Mouse (Mus musculus) urinary bladder, adult 2 months (tissue): ENCODE results near the gene Cox6b2. TPM values are rescaled to one million over a fixed set of nuclear protein-coding genes. Genes with fewer than 3 reads are reported as not detected.
"Not testable (repeated sequence)": the region's sequence is repeated elsewhere in the genome, so short reads cannot be mapped to it uniquely, and the experiment has no call there.

Experiments
- DNase-seq: peaks from one replicate; pipeline ENCODE4 v3.0.0; 2022; ENCODE audit warnings: low spot score
- polyA plus RNA-seq: library from polyadenylated mRNA; depleted of rRNA; stranded (reverse); fragments of >200 nt; gene quantifications from 2 replicates; pipeline ENCODE4 v1.2.3, GENCODE M21; 2012; rRNA removed

The Cox6b2 gene
- polyA plus RNA-seq: 40.5 and 61.3 TPM in 2 replicates

GRCm38 (mm10) chr7:4752821-4753570 is at the start of gene Cox6b2:
Gene Cox6b2 (minus strand): TSS chr7:4753094.
- DNase-seq: no peak

- no peak for DNase-seq
Observed at GRCm38 (mm10) chr7:4802247-4802646, 49.4 kb upstream of the Cox6b2 start.

- DNase-seq: no peak
Observed at GRCm38 (mm10) chr7:4795767-4796433, 43.0 kb upstream of the Cox6b2 start.

DNA sequence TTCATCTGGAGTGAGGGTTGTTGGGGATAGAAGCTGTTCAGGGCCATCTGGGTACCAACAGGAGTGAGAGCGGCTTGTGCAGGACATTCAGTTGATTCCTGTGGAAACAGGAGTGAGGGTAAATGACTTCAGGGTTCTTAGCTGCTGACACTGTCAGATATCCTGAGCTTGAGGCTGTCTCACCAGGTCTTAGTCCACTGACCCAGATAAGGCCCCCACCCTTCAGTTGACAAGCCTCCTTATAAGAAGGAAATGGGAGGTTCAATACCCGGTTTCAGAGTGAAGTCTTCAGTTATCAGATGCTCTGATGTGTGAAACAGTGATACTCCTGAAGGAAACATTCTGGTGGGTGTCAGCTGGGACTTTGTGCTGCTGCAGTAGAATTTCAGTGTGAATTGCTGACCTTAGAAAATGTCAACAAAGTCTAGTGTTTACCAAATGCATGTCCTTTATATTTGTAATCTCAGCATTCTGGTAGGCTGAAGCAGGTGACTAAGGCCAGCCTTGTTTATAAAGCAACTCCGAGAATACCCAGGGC is 41.8 kb upstream of the Cox6b2 start:
- DNase-seq: no peak

DNA sequence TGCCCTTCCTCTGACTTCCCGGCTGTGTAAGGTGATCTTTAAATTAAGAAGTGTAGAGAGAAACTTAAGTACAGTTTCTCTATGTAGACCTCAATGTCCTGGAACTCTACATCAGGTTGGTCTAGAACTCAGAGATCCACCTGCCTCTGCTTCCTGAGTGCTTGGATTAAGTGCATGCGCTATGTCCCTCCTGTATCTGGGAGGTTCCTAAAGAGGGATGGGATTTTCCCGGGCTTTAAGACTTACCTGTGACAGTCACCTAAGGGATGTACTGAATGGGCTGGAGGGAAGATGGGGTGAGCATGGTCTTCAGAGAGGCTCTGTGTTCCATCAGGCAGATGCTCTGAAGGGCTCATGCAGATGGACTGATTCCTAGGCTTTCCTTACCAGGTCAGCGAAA is 40.8 kb upstream of the Cox6b2 start:
- DNase-seq: no peak

- not testable (repeated sequence) for DNase-seq
Observed at GRCm38 (mm10) chr7:4793248-4793647, 40.4 kb upstream of the Cox6b2 start.

GRCm38 (mm10) chr7:4792278-4793212 is 39.7 kb upstream of the Cox6b2 start, which contains the start of gene Rpl28:
Gene Rpl28 (plus strand): TSS chr7:4792874.
- peak; percentile 90 for DNase-seq

GRCm38 (mm10) chr7:4789436-4789935 is 36.6 kb upstream of the Cox6b2 start, which contains the start of gene Tmem238:
Gene Tmem238 (minus strand): TSS chr7:4789656.
- DNase-seq: no peak

DNA sequence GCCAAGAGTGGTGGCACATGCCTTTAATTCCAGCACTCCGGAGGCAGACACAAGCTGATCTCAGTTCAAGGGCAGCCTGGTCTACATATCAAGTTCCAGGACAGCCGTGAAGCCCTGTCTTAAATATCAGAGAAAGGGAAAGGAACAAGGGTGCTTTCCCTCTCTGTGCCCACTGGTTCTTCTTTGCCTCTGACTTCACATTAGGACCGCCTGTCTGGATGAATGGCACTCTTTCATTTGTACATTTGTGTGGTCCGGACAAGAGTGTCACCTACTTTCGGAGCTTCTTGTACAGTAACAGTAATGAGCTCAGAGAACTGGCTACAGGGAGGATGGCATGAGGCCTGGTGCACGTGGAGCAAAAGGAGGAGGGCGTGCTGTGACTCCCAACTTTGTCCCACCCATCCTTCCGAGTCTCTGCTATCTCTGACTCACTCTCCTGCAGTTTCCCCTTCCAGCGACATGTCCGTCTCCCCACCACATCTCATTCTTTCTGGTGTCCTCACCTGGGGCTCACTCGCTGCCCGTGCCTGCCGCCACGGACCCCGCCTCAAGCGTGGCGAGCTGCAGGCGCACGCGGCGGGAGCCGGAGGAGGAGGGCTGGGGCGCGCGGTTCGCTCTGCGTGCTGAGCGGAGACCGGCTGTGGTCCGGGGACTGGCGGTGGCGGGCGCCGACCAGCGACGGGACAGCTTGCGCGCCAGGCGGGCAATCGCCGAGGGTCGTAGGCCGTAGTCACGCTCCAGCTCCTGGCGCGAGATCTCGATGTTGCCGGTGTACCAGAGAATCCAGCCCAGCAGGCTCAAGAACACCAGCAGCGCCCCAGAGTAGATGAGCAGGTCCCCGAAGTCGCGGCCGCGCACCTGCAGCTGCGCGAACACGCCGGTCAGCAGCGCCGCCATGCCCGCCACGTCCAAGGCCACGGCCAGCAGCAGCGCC is 35.9 kb upstream of the Cox6b2 start:
- DNase-seq: peak; percentile 79

GRCm38 (mm10) chr7:4783667-4784268 is 30.9 kb upstream of the Cox6b2 start:
- DNase-seq: no peak

GRCm38 (mm10) chr7:4782759-4783158 is 29.9 kb upstream of the Cox6b2 start, which contains the start of the genes Il11 and Tmem190:
Gene Il11 (minus strand): TSS chr7:4782859.
Gene Tmem190 (plus strand): TSS chr7:4782937.
- no peak for DNase-seq

DNA sequence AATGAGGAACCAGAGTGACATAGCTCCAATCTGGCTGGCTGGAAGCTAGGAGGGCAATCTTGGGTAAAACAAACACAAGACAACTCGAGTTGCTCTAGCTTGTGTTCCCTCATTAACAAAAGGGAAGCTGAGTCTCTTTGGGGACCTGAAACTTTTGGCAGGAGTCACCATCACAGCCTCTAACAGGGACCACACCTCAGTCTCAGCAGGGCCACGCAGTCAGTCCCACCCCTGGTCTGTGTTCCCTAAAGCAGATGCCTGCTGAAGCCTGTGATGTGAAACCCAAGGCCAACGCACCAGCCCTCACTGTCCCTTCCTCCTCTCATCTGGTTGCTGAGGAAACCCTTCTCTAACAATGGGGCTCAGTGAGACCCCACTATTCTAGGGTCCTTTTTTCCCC is 29.2 kb upstream of the Cox6b2 start:
- no peak for DNase-seq

GRCm38 (mm10) chr7:4779921-4780320 is 27.0 kb upstream of the Cox6b2 start:
- no peak for DNase-seq

GRCm38 (mm10) chr7:4777851-4778637 is 25.1 kb upstream of the Cox6b2 start:
- no peak for DNase-seq

DNA sequence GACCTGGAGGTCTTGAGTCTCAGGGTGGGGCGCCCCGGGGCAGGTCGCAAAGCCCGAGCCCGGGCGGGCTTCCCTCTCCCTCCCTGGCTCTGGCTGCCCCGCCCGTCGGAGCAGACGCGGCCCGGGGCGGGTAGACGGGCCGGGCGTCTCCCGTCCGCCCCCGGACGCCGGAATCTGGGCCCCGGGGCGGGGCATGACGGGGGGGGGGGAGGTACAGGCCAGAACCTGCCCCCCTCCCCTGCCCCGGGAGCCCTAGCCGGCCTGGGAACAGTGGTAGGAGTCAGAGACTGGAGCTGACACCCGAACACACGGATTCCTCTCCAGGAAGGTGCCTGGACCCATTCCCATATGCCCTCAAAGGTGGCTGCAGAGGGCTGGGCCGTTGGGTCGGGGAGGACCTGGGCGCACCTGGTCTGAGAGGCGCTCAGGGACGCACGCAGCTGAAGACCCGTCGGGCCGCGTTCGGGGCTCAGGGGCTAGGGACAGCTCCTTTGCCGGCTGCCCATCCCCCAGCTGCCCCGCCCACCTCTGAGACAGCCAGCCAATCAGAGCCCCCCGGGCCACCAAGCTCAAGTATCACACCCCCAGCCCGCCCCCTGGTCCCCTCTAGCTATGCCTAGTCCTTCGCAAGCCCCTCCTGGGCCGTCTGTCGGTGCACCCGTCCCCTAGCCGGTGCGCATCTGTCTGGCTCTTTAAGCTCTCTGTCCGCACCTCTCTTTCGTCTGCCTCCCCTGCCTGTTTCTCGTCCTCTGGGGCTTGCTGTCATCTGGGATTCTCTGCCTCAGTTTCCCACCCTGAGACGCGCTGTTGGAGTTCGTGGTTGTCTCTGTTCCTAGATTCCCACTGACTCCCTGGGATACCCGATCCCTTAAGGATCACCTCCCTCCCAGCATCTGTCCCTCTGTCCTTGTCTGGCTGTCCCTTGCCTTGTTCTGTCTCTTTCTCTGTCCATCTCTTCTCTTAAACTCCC is 24.3 kb upstream of the Cox6b2 start:
- peak; percentile 38 for DNase-seq

DNA sequence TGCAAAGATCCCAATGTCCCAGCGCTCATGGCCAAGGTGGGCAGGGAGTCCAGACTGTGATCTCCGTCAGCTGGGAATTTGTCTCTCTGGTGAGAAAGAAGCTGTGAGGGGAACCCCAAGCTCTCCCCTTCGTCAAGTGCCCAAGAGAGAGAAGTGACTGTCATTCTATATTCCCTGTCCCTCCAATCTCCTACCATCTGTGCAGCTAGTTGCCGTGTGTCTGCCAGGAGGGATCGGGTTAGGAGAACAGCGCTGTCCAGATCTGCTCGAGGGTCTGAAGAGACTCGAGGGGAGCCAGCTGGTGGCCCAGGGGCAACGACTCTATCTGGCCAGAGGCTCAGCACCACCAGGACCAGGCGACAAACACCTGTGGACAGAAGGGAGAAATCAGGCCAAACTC is 23.2 kb upstream of the Cox6b2 start:
- no peak for DNase-seq

GRCm38 (mm10) chr7:4771202-4771601 is 18.3 kb upstream of the Cox6b2 start, which contains the start of gene Fam71e2:
Gene Fam71e2 (minus strand): TSS chr7:4771302.
- no peak for DNase-seq
